ENCODE assay signal across 12 mouse cellular contexts in the genomic region with DNA sequence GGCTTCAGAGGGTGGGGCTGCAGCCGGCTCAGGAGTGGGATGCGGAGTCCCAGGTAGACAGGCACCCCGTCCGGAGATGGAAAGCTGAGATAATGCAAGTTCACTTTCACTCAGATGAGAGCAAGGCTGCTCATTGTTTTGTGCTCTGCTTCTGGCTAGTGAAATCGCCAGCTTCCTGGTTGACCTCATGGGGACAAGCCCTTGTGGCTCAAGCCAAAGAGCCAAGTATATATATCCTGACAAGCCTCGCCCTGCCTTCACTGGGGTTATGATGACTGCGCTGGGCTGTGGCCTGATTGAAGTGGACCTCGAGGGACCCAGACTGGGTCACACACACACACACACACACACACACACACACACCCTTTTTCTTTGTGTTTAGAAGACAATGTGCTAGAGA. TPM values are rescaled to one million over a fixed set of nuclear protein-coding genes. Genes with fewer than 3 reads are reported as not detected.
A peak's percentile ranks its signal among the peaks of the same experiment; 100 is the strongest.
DNase-seq lines count a peak whose midpoint lies in the region; ATAC-seq and TF ChIP-seq lines count a peak whose summit lies in the region.
"Had no signal": no experiment of that assay in that cellular context is flagged by ENCODE, and none has a peak within 500 bp of the region (broad histone marks: within the 10 kb centered on the region; RNA-seq: fewer than 3 reads in every experiment).

No protein-coding gene starts in this region.

- no peak overlapping the region for H3K4me2 ChIP-seq in lung, postnatal 0 days (replicated peaks; ENCODE audit: low read depth, low read length)
- H3K4me2 ChIP-seq: embryonic facial prominence, embryonic 15.5 days; intestine, embryonic 15.5 days had no signal

- peak overlapping the region; percentile 88; the same call in 1 of the 2 replicates for H3K27ac ChIP-seq in layer of hippocampus, adult 2 months
- H3K27ac ChIP-seq in bone marrow macrophage, adult 2 months (ENCODE audit: insufficient read depth, low read depth, low read length), result peak overlapping the region; percentile 100
- no peak overlapping the region for H3K27ac ChIP-seq in lung, postnatal 0 days (ENCODE audit: low read length)
- H3K27ac ChIP-seq: embryonic facial prominence, embryonic 15.5 days; intestine, embryonic 15.5 days had no signal

- H3K9ac ChIP-seq in lung, postnatal 0 days (replicated peaks; ENCODE audit: low read depth), result no peak overlapping the region
- H3K9ac ChIP-seq: embryonic facial prominence, embryonic 15.5 days; intestine, embryonic 15.5 days had no signal

- peaks cover 87% of the 10 kb centered on the region for H3K4me1 ChIP-seq in bone marrow macrophage, adult 2 months (ENCODE audit: control insufficient read depth, insufficient read depth, low read length)
- peaks cover 16% of the 10 kb centered on the region; the same call in 1 of the 2 replicates for H3K4me1 ChIP-seq in lung, postnatal 0 days (ENCODE audit: insufficient read depth, low read depth, low read length)

- peak; percentile 30 for ATAC-seq in lung, postnatal 0 days
- ATAC-seq: intestine, embryonic 15.5 days had no signal

- WGBS in lung, postnatal 0 days, result 55% methylated on average over 8 of the region's 8 CpGs

- TF ChIP-seq EP300 in lung, postnatal 0 days (IDR thresholded peaks at IDR 0.05), result 0 out of 2 replicates have a peak, but pooled peaks have one; percentile 16

- no peaks in the 10 kb centered on the region for H3K9me3 ChIP-seq in lung, postnatal 0 days (ENCODE audit: low read length)
- H3K9me3 ChIP-seq: embryonic facial prominence, embryonic 15.5 days; G1E; intestine, embryonic 15.5 days had no signal

- peaks cover 9% of the 10 kb centered on the region; the same call in 1 of the 2 replicates for H3K36me3 ChIP-seq in lung, postnatal 0 days (ENCODE audit: insufficient read depth, low read length)
- H3K36me3 ChIP-seq: G1E had no signal

- no peaks in the 10 kb centered on the region for H3K27me3 ChIP-seq in lung, postnatal 0 days (replicated peaks; ENCODE audit: insufficient read depth, low read length)
- H3K27me3 ChIP-seq: embryonic facial prominence, embryonic 15.5 days; intestine, embryonic 15.5 days had no signal

- TF ChIP-seq CTCF in layer of hippocampus, adult 2 months (conservative IDR thresholded peaks at IDR 0.05), result no peak
- no peak for TF ChIP-seq CTCF in bone marrow macrophage, adult 2 months (IDR thresholded peaks at IDR 0.05; ENCODE audit: low read depth, low read length)
- TF ChIP-seq CTCF in lung, postnatal 0 days (IDR thresholded peaks at IDR 0.05), result no peak

- intact Hi-C loops in gastrocnemius, postnatal 14 days (cut with DNase I; ENCODE audit: low total_unique reads), result no loop called here

- TF ChIP-seq POLR2A in bone marrow macrophage, adult 2 months (IDR thresholded peaks at IDR 0.05; ENCODE audit: borderline replicate concordance, low read depth, low read length), result no peak

- no peak overlapping the region for H3K4me3 ChIP-seq in layer of hippocampus, adult 2 months
- H3K4me3 ChIP-seq in bone marrow macrophage, adult 2 months (ENCODE audit: insufficient read depth, low read length), result no peak overlapping the region
- H3K4me3 ChIP-seq in lung, postnatal 0 days (ENCODE audit: low read depth, low read length), result no peak overlapping the region
- H3K4me3 ChIP-seq: embryonic facial prominence, embryonic 15.5 days; intestine, embryonic 15.5 days had no signal

- DNase-seq in layer of hippocampus, adult 2 months (ENCODE audit: low spot score in 2 of 2), result no peak
- no peak for DNase-seq in layer of hippocampus, postnatal 10 days (ENCODE audit: low spot score in 2 of 2)
- DNase-seq in gastrocnemius, postnatal 14 days, result peak; percentile 39
- peak; percentile 61 for DNase-seq in lung, postnatal 0 days (ENCODE audit: low spot score)
- DNase-seq in frontal cortex, postnatal 14 days (ENCODE audit: low spot score in 2 of 2), result no peak
- no peak for DNase-seq in spleen, adult 18-20 months
- DNase-seq in adrenal gland, adult 18-20 months (ENCODE audit: low spot score in 2 of 2), result no peak
- DNase-seq: cerebellum, adult 11 months had no signal

RNA-seq across cellular contexts. Expression of gene Slc6a6, which starts 31.2 kb away (rescaled TPM):
- total RNA-seq in layer of hippocampus, adult 2 months (2021), result 100 to 1,000 TPM; 136 to 138 TPM
- total RNA-seq in layer of hippocampus, postnatal 10 days (2021), result 100 to 1,000 TPM; 177 to 193 TPM
- 510 and 575 TPM in 2 replicates for polyA plus RNA-seq in bone marrow macrophage, adult 2 months (2012; ENCODE audit: insufficient read depth, insufficient read length, missing spikeins)
- total RNA-seq in gastrocnemius, postnatal 14 days (2021), result 10 to 100 TPM; 33.5 to 39.8 TPM
- polyA plus RNA-seq in lung, postnatal 0 days (2015; fragmentation: Nextera tagmentation; extraction: Ambion mirVana), result 92.6 and 119 TPM in 2 replicates
- 100 to 1,000 TPM; 209 to 474 TPM for total RNA-seq in adrenal gland, adult 18-20 months (2021)

Comparison
In these comparisons a context has a peak if more than half of its experiments do, and no peak if none do; other contexts are left out.
1. DNase-seq: peak in gastrocnemius, postnatal 14 days (single experiment) and lung, postnatal 0 days (single experiment); none in layer of hippocampus, adult 2 months (0 of 2), layer of hippocampus, postnatal 10 days (0 of 2), frontal cortex, postnatal 14 days (0 of 2), spleen, adult 18-20 months (0 of 2) and adrenal gland, adult 18-20 months (0 of 2).